Comparison of ENCODE assay signal across 30 mouse cellular contexts in genomic region chr10:20990616-20991015, GRCm38 (mm10). TPM values are rescaled to one million over a fixed set of nuclear protein-coding genes. Genes with fewer than 3 reads are reported as not detected.
DNase-seq lines count a peak whose midpoint lies in the region; ATAC-seq and TF ChIP-seq lines count a peak whose summit lies in the region.
"Had no signal": no experiment of that assay in that cellular context is flagged by ENCODE, and none has a peak within 500 bp of the region (broad histone marks: within the 10 kb centered on the region; RNA-seq: fewer than 3 reads in every experiment).

No protein-coding gene starts in this region.

- ATAC-seq in liver, embryonic 16.5 days (ENCODE audit: low read depth) = no peak
- no peak for ATAC-seq in stomach, postnatal 0 days (ENCODE audit: low FRiP score, low TSS enrichment)
- ATAC-seq: forebrain, postnatal 0 days; inflammation-experienced regulatory T-cells, adult 6 months had no signal

- H3K4me1 ChIP-seq in liver, embryonic 16.5 days (ENCODE audit: control insufficient read depth, low read depth, low read length) = no peaks in the 10 kb centered on the region
- H3K4me1 ChIP-seq in bone marrow, adult 2 months (ENCODE audit: control insufficient read depth, insufficient read depth, low read length) = peaks cover 1% of the 10 kb centered on the region; the same call in 1 of the 2 replicates
- no peaks in the 10 kb centered on the region for H3K4me1 ChIP-seq in stomach, postnatal 0 days (replicated peaks; ENCODE audit: control insufficient read depth, insufficient read depth)
- H3K4me1 ChIP-seq: hindbrain, embryonic 10.5 days; kidney, embryonic 15.5 days had no signal

- H3K27ac ChIP-seq in liver, embryonic 16.5 days (ENCODE audit: low read length) = peak overlapping the region; percentile 13
- peak overlapping the region; percentile 70; the same call in 1 of the 2 replicates for H3K27ac ChIP-seq in bone marrow, adult 2 months (ENCODE audit: control insufficient read depth, insufficient read depth, low read depth, low read length, poor library complexity)
- peak overlapping the region; percentile 59 for H3K27ac ChIP-seq in macrophage
- no peak overlapping the region for H3K27ac ChIP-seq in stomach, postnatal 0 days (replicated peaks)
- H3K27ac ChIP-seq: forebrain, embryonic 12.5 days; heart, embryonic 13.5 days; hindbrain, embryonic 10.5 days; hindbrain, embryonic 15.5 days; kidney, embryonic 15.5 days; layer of hippocampus, adult 2 months; left cerebral cortex, adult 2 months; limb, embryonic 12.5 days; liver, embryonic 14.5 days had no signal

- H3K4me2 ChIP-seq in liver, embryonic 16.5 days (ENCODE audit: low read depth, low read length) = no peak overlapping the region
- H3K4me2 ChIP-seq in stomach, postnatal 0 days (replicated peaks; ENCODE audit: low read depth) = no peak overlapping the region
- H3K4me2 ChIP-seq: forebrain, embryonic 12.5 days; heart, embryonic 13.5 days; hindbrain, embryonic 15.5 days; kidney, embryonic 15.5 days; limb, embryonic 12.5 days had no signal

- WGBS in liver, embryonic 16.5 days (ENCODE audit: insufficient replicate concordance) = 69% methylated on average over 3 of the region's 3 CpGs
- WGBS in bone marrow, adult 2 months = 41% methylated on average over 3 of the region's 3 CpGs
- 20% methylated on average over 3 of the region's 3 CpGs for WGBS in macrophage (ENCODE audit: missing documents)
- 76% methylated on average over 3 of the region's 3 CpGs for WGBS in stomach, postnatal 0 days

- TF ChIP-seq EP300 in stomach, postnatal 0 days (optimal IDR thresholded peaks at IDR 0.05) = no peak

- no peaks in the 10 kb centered on the region for H3K36me3 ChIP-seq in liver, embryonic 16.5 days (ENCODE audit: control insufficient read depth, insufficient read depth)
- H3K36me3 ChIP-seq in macrophage (ENCODE audit: inconsistent target) = no peaks in the 10 kb centered on the region
- no peaks in the 10 kb centered on the region for H3K36me3 ChIP-seq in stomach, postnatal 0 days (ENCODE audit: control insufficient read depth, insufficient read depth, low read length)

- H3K27me3 ChIP-seq in liver, embryonic 16.5 days (ENCODE audit: control insufficient read depth, insufficient read depth, low read depth, low read length) = no peaks in the 10 kb centered on the region
- no peaks in the 10 kb centered on the region for H3K27me3 ChIP-seq in stomach, postnatal 0 days (ENCODE audit: control insufficient read depth, insufficient read depth, low read length)
- H3K27me3 ChIP-seq: forebrain, embryonic 12.5 days; heart, embryonic 13.5 days; hindbrain, embryonic 15.5 days; kidney, embryonic 15.5 days; limb, embryonic 12.5 days had no signal

- no peak overlapping the region for H3K9ac ChIP-seq in liver, embryonic 16.5 days (ENCODE audit: low read depth, low read length)
- no peak overlapping the region for H3K9ac ChIP-seq in stomach, postnatal 0 days (ENCODE audit: low read length)
- H3K9ac ChIP-seq: forebrain, embryonic 12.5 days; forebrain, postnatal 0 days; heart, embryonic 13.5 days; hindbrain, embryonic 15.5 days; kidney, embryonic 15.5 days; limb, embryonic 12.5 days; liver, embryonic 14.5 days had no signal

- no peaks in the 10 kb centered on the region for H3K9me3 ChIP-seq in liver, embryonic 16.5 days (replicated peaks; ENCODE audit: control insufficient read depth, low read length)
- no peaks in the 10 kb centered on the region for H3K9me3 ChIP-seq in stomach, postnatal 0 days (ENCODE audit: control insufficient read depth, low read length)
- H3K9me3 ChIP-seq: forebrain, embryonic 12.5 days; heart, embryonic 13.5 days; hindbrain, embryonic 10.5 days; hindbrain, embryonic 15.5 days; kidney, embryonic 15.5 days; limb, embryonic 12.5 days had no signal

- no peak for TF ChIP-seq CTCF in bone marrow, adult 2 months (IDR thresholded peaks at IDR 0.05; ENCODE audit: control insufficient read depth, insufficient read depth, low read length)
- no peak for TF ChIP-seq CTCF in stomach, postnatal 0 days (IDR thresholded peaks at IDR 0.05; ENCODE audit: low read depth)

- H3K4me3 ChIP-seq in liver, embryonic 16.5 days (ENCODE audit: low read depth, low read length) = no peak overlapping the region
- no peak overlapping the region for H3K4me3 ChIP-seq in bone marrow, adult 2 months (replicated peaks; ENCODE audit: control insufficient read depth, low read depth, low read length)
- no peak overlapping the region for H3K4me3 ChIP-seq in macrophage (ENCODE audit: inconsistent target)
- H3K4me3 ChIP-seq in stomach, postnatal 0 days (ENCODE audit: low read depth, low read length) = no peak overlapping the region
- H3K4me3 ChIP-seq: forebrain, embryonic 12.5 days; heart, embryonic 13.5 days; hindbrain, embryonic 10.5 days; hindbrain, embryonic 15.5 days; kidney, embryonic 15.5 days; layer of hippocampus, adult 2 months; left cerebral cortex, adult 2 months; limb, embryonic 12.5 days had no signal

- H3K79me2 ChIP-seq in macrophage (ENCODE audit: inconsistent target) = no peaks in the 10 kb centered on the region

- DNase-seq in liver = no peak
- DNase-seq in stomach, postnatal 0 days (ENCODE audit: low spot score) = no peak
- no peak for DNase-seq in right cerebral cortex, postnatal 36 days (ENCODE audit: low spot score in 2 of 2)
- no peak for DNase-seq in cerebellum, postnatal 10 days
- DNase-seq: adrenal gland, adult 2 months; cerebellum, adult 11-12 months; cerebellum, adult 9-11 months; heart, postnatal 10 days; kidney, adult 18-20 months; kidney, postnatal 36 days; lung, postnatal 10 days; midbrain, embryonic 14.5 days; right cerebral cortex, postnatal 25 days; spleen, adult 18-20 months; thymus, adult 18-20 months; thymus, postnatal 36 days had no signal

- no peak for TF ChIP-seq POLR2A in bone marrow, adult 2 months (IDR thresholded peaks at IDR 0.05; ENCODE audit: borderline replicate concordance, control insufficient read depth, low read depth, low read length)

RNA-seq across cellular contexts. Expression of gene Ahi1, which starts 38.3 kb away (rescaled TPM):
- 3.9 and 4.2 TPM in 2 replicates for polyA plus RNA-seq in liver, embryonic 16.5 days (2015; fragmentation: Nextera tagmentation; extraction: Ambion mirVana)
- polyA plus RNA-seq in bone marrow, adult 2 months (2011; ENCODE audit: insufficient read depth, insufficient read length, low replicate concordance, missing spikeins) = 4.8 and 6.4 TPM in 2 replicates
- total RNA-seq in macrophage (2018; cell fraction: chromatin; rRNA removed) = 10 to 100 TPM in 6 of 26 experiments, 1 to 10 TPM in 20; 3.2 to 12.5 (median 8.6) TPM
- total RNA-seq in macrophage (2018; cell fraction: cytosol; rRNA removed) = 1 to 10 TPM; 1.9 to 3.5 (median 2.5) TPM
- total RNA-seq in macrophage (2018; cell fraction: nucleus; rRNA removed) = 10 to 100 TPM in 1 of 26 experiments, 1 to 10 TPM in 25; 2.8 to 12.0 (median 4.9) TPM
- polyA plus RNA-seq in macrophage (2018) = 1.4 to 3.4 TPM (median 2.7 TPM) in 3 replicates
- polyA plus RNA-seq in stomach, postnatal 0 days (2015; fragmentation: Nextera tagmentation; extraction: Ambion mirVana) = 4.2 and 4.5 TPM in 2 replicates
